Mouse (Mus musculus): ENCODE results near the gene Tmem165. TPM values are rescaled to one million over a fixed set of nuclear protein-coding genes. Genes with fewer than 3 reads are reported as not detected.

Tmem165 gene
- polyA plus RNA-seq, 1 experiment = 28.9 TPM

DNA sequence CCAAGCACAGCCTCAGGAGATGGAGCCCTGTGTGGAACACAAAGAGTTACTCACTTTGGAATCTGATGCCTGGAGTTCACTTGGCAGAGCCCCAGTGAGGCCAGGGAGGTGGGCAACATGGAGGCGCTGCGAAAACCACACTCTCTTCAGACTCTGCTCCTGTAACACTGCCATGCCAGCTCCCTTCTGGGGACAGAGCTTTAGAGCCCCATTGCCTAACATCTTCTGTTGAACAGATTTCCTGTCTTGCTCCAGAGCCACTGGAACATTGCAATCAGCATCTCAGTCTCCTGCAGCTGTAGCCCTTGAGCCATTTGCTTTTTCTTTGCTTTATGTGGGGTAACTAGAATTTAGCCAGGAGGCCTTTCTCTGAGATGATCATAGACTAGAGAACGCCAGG is 1.4 kb upstream of the Tmem165 start:
- no peaks in the 10 kb centered on the region for H3K27me3 ChIP-seq (ENCODE audit: control insufficient read depth, insufficient read depth, low read length)
- H3K27ac ChIP-seq (ENCODE audit: control insufficient read depth, insufficient read depth, low read depth, low read length) = no peak overlapping the region
- H3K4me1 ChIP-seq (ENCODE audit: control insufficient read depth, insufficient read depth, low read length) = peaks cover 8% of the 10 kb centered on the region
- TF ChIP-seq CTCF (IDR thresholded peaks at IDR 0.05; ENCODE audit: control insufficient read depth, insufficient read depth, insufficient replicate concordance, low read depth, low read length) = no peak
- TF ChIP-seq POLR2A (IDR thresholded peaks at IDR 0.05; ENCODE audit: control insufficient read depth, low read depth, low read length) = no peak
- no peak overlapping the region for H3K4me3 ChIP-seq (ENCODE audit: control insufficient read depth, low read depth, low read length)
- H3K36me3 ChIP-seq (ENCODE audit: control insufficient read depth, insufficient read depth, low read length) = no peaks in the 10 kb centered on the region

DNA sequence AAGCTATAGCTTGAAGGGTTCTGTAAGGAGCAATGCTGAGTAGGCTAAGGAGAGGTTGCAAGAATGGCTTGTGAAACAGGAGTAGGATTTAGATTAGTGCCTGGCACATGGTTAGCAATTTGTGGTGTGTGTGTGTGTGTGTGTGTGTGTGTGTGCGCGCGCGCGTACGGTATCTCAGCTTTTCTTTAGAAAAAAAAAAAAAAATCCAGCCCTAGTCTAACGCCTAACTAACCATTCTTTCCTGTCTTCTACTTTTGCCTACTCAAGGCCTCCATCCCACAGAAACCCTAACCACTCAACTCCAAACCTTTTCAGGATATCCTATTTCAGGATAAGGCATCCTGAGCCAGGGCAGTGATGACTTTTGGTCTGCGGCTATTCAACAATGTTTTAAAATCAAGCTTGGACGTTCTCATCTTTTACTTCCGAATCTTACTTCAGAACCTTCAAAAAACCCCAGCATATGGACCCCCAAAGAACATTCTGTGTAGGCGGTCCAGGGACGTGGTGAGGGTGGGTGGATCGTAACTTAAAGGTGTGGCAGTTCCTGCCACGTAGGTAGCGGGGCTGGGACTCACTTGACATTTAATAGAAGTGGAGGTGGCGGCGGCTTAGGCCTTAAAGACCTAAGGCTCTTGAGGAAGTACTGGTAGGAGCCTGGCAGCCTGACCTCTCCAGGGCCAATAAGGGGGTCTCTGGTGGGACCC is 484 bp upstream of the Tmem165 start:
- Histone ChIP-seq H3K36me3 (ENCODE audit: control insufficient read depth, insufficient read depth, low read length) (no peaks in the 10 kb centered on the region), H3K4me3 (ENCODE audit: control insufficient read depth, low read depth, low read length) (peak overlapping the region; percentile 98), H3K4me1 (ENCODE audit: control insufficient read depth, insufficient read depth, low read length) (peaks cover 8% of the 10 kb centered on the region), H3K27ac (ENCODE audit: control insufficient read depth, insufficient read depth, low read depth, low read length) (peak overlapping the region; percentile 87), H3K27me3 (ENCODE audit: control insufficient read depth, insufficient read depth, low read length) (no peaks in the 10 kb centered on the region)
- TF ChIP-seq POLR2A (IDR thresholded peaks at IDR 0.05; ENCODE audit: control insufficient read depth, low read depth, low read length) = no peak
- no peak for TF ChIP-seq CTCF (IDR thresholded peaks at IDR 0.05; ENCODE audit: control insufficient read depth, insufficient read depth, insufficient replicate concordance, low read depth, low read length)

DNA sequence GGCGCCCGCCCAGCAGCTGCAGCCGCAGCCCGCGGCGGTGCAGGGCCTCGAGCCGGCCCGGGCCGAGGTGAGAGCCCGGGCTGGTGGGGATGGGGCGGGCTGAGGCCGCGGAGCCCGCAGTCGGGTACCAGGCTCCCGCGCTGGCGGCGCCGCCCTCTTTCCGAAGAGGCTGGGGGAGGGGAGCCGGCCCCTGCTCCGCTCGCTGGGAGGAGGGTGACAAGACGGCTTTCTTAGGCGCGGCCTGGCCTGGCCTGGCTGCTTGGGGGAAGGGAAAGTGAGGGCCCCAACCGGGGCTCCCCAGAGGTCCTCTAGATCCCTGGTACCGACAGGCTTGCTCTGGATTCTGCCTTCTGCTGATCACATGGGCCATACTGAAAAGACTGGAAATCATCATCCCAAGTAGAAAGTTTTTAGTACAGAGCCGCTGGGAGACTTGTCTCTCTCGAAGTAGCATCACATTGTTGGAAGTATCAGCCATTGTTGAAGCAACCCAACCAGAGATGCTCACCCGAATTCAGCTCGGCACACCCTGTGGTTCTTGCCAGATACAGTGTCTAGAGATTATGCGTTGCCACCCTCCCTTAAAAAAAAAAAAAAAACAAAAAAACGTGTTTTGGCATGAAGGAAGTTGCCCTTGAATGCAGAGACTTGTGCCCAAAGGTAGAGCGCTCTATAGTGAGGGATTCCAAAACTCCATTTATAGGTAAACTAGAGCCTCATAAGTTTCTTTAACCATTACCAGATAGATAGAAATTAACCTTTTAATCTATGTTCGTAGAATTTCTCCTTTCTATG is 803 bp downstream of the Tmem165 start:
- H3K27me3 ChIP-seq (ENCODE audit: control insufficient read depth, insufficient read depth, low read length) = no peaks in the 10 kb centered on the region
- peak overlapping the region; percentile 97 for H3K27ac ChIP-seq (ENCODE audit: control insufficient read depth, insufficient read depth, low read depth, low read length)
- peak overlapping the region; percentile 98 for H3K4me3 ChIP-seq (ENCODE audit: control insufficient read depth, low read depth, low read length)
- peaks cover 4% of the 10 kb centered on the region for H3K4me1 ChIP-seq (ENCODE audit: control insufficient read depth, insufficient read depth, low read length)
- H3K36me3 ChIP-seq (ENCODE audit: control insufficient read depth, insufficient read depth, low read length) = no peaks in the 10 kb centered on the region
- no peak for TF ChIP-seq POLR2A (IDR thresholded peaks at IDR 0.05; ENCODE audit: control insufficient read depth, low read depth, low read length)
- no peak for TF ChIP-seq CTCF (IDR thresholded peaks at IDR 0.05; ENCODE audit: control insufficient read depth, insufficient read depth, insufficient replicate concordance, low read depth, low read length)

DNA sequence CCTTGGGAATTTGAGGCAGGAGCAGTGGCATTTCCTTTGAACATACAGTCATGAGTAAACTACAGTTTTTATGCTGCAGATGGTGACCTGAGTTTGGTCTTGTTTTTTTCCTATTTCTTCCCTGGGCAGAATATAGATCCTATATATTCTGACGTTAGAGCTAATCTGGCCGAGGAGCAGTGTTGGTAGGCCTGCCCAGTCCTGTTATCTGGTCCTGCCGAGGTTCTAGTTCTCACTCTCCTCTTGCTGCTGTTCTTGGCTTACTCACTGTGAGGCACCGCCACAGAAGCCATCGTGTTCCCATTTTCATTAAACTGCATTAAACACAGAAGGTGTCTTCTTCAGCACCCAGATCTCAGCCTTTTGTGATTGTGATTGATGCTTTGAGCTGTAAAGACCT is 4.2 kb downstream of the Tmem165 start:
- H3K4me1 ChIP-seq (ENCODE audit: control insufficient read depth, insufficient read depth, low read length) = peaks cover 4% of the 10 kb centered on the region
- H3K27ac ChIP-seq (ENCODE audit: control insufficient read depth, insufficient read depth, low read depth, low read length) = no peak overlapping the region
- no peaks in the 10 kb centered on the region for H3K27me3 ChIP-seq (ENCODE audit: control insufficient read depth, insufficient read depth, low read length)
- H3K4me3 ChIP-seq (ENCODE audit: control insufficient read depth, low read depth, low read length) = no peak overlapping the region
- H3K36me3 ChIP-seq (ENCODE audit: control insufficient read depth, insufficient read depth, low read length) = no peaks in the 10 kb centered on the region; the same call in 1 of the 2 replicates
- TF ChIP-seq POLR2A (IDR thresholded peaks at IDR 0.05; ENCODE audit: control insufficient read depth, low read depth, low read length) = no peak
- TF ChIP-seq CTCF (IDR thresholded peaks at IDR 0.05; ENCODE audit: control insufficient read depth, insufficient read depth, insufficient replicate concordance, low read depth, low read length) = no peak

DNA sequence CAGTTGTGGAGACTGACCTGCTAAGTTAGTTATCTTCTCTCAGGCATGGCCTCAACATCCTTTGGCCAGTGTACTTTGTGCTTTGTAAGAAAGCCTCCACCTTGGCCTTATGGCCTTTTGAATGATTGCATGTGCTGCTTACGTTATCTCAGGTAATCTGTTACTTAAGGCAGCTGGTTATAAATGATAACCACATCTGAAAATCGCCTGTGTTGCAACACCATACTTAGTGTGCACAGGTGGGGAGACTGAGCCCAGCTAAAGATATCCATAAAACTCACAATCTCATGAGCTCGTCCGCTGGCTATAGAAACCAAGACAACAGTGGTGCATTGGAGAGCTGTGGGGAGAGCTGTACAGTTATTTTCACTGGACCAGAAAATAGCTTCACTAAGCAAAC is 6.9 kb downstream of the Tmem165 start:
- Histone ChIP-seq H3K36me3 (ENCODE audit: control insufficient read depth, insufficient read depth, low read length) (no peaks in the 10 kb centered on the region; the same call in 1 of the 2 replicates), H3K27me3 (ENCODE audit: control insufficient read depth, insufficient read depth, low read length) (no peaks in the 10 kb centered on the region), H3K4me1 (ENCODE audit: control insufficient read depth, insufficient read depth, low read length) (no peaks in the 10 kb centered on the region), H3K4me3 (ENCODE audit: control insufficient read depth, low read depth, low read length) (no peak overlapping the region), H3K27ac (ENCODE audit: control insufficient read depth, insufficient read depth, low read depth, low read length) (no peak overlapping the region)
- TF ChIP-seq POLR2A (IDR thresholded peaks at IDR 0.05; ENCODE audit: control insufficient read depth, low read depth, low read length) (no peak), CTCF (IDR thresholded peaks at IDR 0.05; ENCODE audit: control insufficient read depth, insufficient read depth, insufficient replicate concordance, low read depth, low read length) (no peak)

DNA sequence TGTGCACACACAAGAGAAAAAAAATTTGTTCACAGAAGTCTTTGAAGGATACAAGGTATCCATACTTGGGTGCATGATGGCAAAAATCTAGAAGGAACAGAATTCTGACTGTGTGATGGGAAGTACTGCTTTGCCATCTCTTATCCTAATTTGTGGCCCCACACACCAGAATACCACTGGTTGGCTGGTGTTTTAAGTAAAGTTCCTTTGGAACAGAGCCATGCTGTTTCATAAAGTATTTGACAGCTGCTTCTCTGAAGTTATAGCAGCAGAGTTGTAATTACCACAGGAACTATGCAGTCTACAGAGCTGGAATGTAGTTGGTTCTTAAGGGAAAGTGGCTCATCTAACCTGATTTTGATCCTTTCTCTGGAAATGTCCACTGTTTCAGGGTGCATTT is 9.4 kb downstream of the Tmem165 start:
- Histone ChIP-seq H3K36me3 (ENCODE audit: control insufficient read depth, insufficient read depth, low read length) (no peaks in the 10 kb centered on the region; the same call in 1 of the 2 replicates), H3K4me1 (ENCODE audit: control insufficient read depth, insufficient read depth, low read length) (no peaks in the 10 kb centered on the region), H3K27me3 (ENCODE audit: control insufficient read depth, insufficient read depth, low read length) (no peaks in the 10 kb centered on the region), H3K4me3 (ENCODE audit: control insufficient read depth, low read depth, low read length) (no peak overlapping the region), H3K27ac (ENCODE audit: control insufficient read depth, insufficient read depth, low read depth, low read length) (no peak overlapping the region)
- no peak for TF ChIP-seq CTCF (IDR thresholded peaks at IDR 0.05; ENCODE audit: control insufficient read depth, insufficient read depth, insufficient replicate concordance, low read depth, low read length)
- TF ChIP-seq POLR2A (IDR thresholded peaks at IDR 0.05; ENCODE audit: control insufficient read depth, low read depth, low read length) = no peak

DNA sequence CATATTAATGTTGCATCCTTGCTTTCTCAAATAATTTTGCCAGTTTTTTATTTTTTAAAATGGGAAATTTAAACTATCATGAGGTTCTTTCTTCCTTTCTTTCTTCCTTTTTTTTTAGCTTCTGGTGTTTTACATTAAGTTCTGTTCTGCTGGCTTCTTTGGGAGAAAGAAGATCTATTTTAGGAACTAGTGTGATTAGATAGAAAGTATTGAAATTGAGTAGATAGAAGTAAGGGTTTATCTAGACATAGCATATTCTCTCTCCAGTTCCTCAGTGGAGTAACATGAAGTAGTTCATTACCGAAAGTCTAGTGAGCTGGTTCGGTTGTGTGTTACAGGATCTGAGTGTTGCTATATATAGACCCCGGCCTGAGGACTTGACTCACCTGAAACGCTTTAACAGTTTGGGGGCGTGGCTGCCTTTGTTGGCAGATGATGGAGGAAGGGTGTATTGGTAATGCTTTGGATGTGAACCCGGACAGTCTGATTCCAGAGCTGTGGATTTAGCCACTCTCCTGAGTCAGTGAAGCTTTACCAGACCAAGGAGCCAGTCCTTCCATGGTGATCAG is 10.8 kb downstream of the Tmem165 start:
- H3K27ac ChIP-seq (ENCODE audit: control insufficient read depth, insufficient read depth, low read depth, low read length) = no peak overlapping the region
- no peaks in the 10 kb centered on the region; the same call in 1 of the 2 replicates for H3K36me3 ChIP-seq (ENCODE audit: control insufficient read depth, insufficient read depth, low read length)
- TF ChIP-seq CTCF (IDR thresholded peaks at IDR 0.05; ENCODE audit: control insufficient read depth, insufficient read depth, insufficient replicate concordance, low read depth, low read length) (no peak), POLR2A (IDR thresholded peaks at IDR 0.05; ENCODE audit: control insufficient read depth, low read depth, low read length) (no peak)
- H3K4me3 ChIP-seq (ENCODE audit: control insufficient read depth, low read depth, low read length) = no peak overlapping the region
- no peaks in the 10 kb centered on the region for H3K4me1 ChIP-seq (ENCODE audit: control insufficient read depth, insufficient read depth, low read length)
- no peaks in the 10 kb centered on the region for H3K27me3 ChIP-seq (ENCODE audit: control insufficient read depth, insufficient read depth, low read length)

Measured in testis, adult 2 months (tissue).